Mouse (Mus musculus) thymus, adult 2 months (tissue): ENCODE results near the gene Olfr17. TPM values are rescaled to one million over a fixed set of nuclear protein-coding genes. Genes with fewer than 3 reads are reported as not detected.

Experiments
- polyA plus RNA-seq: library from polyadenylated mRNA; depleted of rRNA; stranded (reverse); fragments of >200 nt; gene quantifications from 2 replicates; pipeline ENCODE4 v1.2.3, GENCODE M21; 2012; rRNA removed

Gene Olfr17
- polyA plus RNA-seq, 1 experiment: not detected

Other genes starting within 250 kb of the Olfr17 start
- gene Olfr703, start 249.9 kb upstream of the Olfr17 start, polyA plus RNA-seq: not detected in 2 replicates
- gene Olfr704, start 230.0 kb upstream of the Olfr17 start, polyA plus RNA-seq: not detected in 2 replicates
- not detected in 2 replicates for gene Olfr705, start 216.3 kb upstream of the Olfr17 start, polyA plus RNA-seq
- gene Olfr706, start 205.1 kb upstream of the Olfr17 start, polyA plus RNA-seq: not detected in 2 replicates
- gene Olfr707, start 192.0 kb upstream of the Olfr17 start, polyA plus RNA-seq: not detected in 2 replicates
- not detected in 2 replicates for gene Olfr1532-ps1, start 185.2 kb upstream of the Olfr17 start, polyA plus RNA-seq
- not detected in 2 replicates for gene Olfr709-ps1, start 161.0 kb upstream of the Olfr17 start, polyA plus RNA-seq
- gene Olfr710, start 144.9 kb upstream of the Olfr17 start, polyA plus RNA-seq: not detected in 2 replicates
- not detected in 2 replicates for gene Olfr6, start 129.3 kb upstream of the Olfr17 start, polyA plus RNA-seq
- not detected in 2 replicates for gene Olfr711, start 117.8 kb upstream of the Olfr17 start, polyA plus RNA-seq
- not detected in 2 replicates for gene Olfr2, start 87.1 kb upstream of the Olfr17 start, polyA plus RNA-seq
- gene Olfr713, start 62.0 kb upstream of the Olfr17 start, polyA plus RNA-seq: not detected in 2 replicates
- gene Olfr714, start 22.2 kb upstream of the Olfr17 start, polyA plus RNA-seq: not detected in 2 replicates
- not detected in 2 replicates for gene Olfr715b, start 17.1 kb downstream of the Olfr17 start, polyA plus RNA-seq
- gene Olfr715, start 37.9 kb downstream of the Olfr17 start, polyA plus RNA-seq: not detected in 2 replicates
- gene Olfr716, start 45.1 kb downstream of the Olfr17 start, polyA plus RNA-seq: not detected in 2 replicates
- 0.09 TPM in 1 of 2 replicates, not detected in the other for gene Nlrp14, start 73.8 kb downstream of the Olfr17 start, polyA plus RNA-seq
- 0.07 TPM in 1 of 2 replicates, not detected in the other for gene Rbmxl2, start 116.2 kb downstream of the Olfr17 start, polyA plus RNA-seq